Mouse (Mus musculus) midbrain, postnatal 0 days (tissue): ENCODE measurements at regions not wholly inside any gene's neighbourhood (a gene's known extent, or its start where the extent isn't known, plus 50 kb on each side); places are given as distances from the start of the nearest gene placed in this dataset.

Experiments used
- ATAC-seq: fragments of 200-750 bp; cut with Nextera tagmentation; 2 replicates; pipeline ENCODE4 v1.8.0; 2017; ENCODE audit warnings: moderate number of reproducible peaks, mild to moderate bottlenecking, moderate TSS enrichment, moderate library complexity; ENCODE audit not compliant: low FRiP score
- DNase-seq: peaks from one replicate; pipeline ENCODE4 v3.0.0-alpha.2; 2015; ENCODE audit warnings: low spot score
- H3K27ac ChIP-seq: fragments of 300-500 bp; sonication (generic); 2 replicates; pipeline ENCODE4 v1.5.1; 2014; ENCODE audit warnings: low read depth, mild to moderate bottlenecking, low read length, mixed read lengths
- H3K27me3 ChIP-seq: fragments of 300-500 bp; sonication (generic); 2 replicates; pipeline ENCODE4 v1.6.1; 2014; ENCODE audit warnings: low read length, control low read depth, mixed read lengths; ENCODE audit not compliant: insufficient read depth
- H3K36me3 ChIP-seq: fragments of 300-500 bp; sonication (generic); 2 replicates; pipeline ENCODE4 v1.6.1; 2014; ENCODE audit warnings: low read length, control low read depth, mixed read lengths; ENCODE audit not compliant: insufficient read depth
- H3K4me1 ChIP-seq: fragments of 300-500 bp; sonication (generic); 2 replicates; pipeline ENCODE4 v1.6.1; 2014; ENCODE audit warnings: mild to moderate bottlenecking, control low read depth, antibody characterized with exemption, low read length, mixed read lengths; ENCODE audit not compliant: insufficient read depth
- H3K4me2 ChIP-seq: fragments of 300-500 bp; sonication (generic); 2 replicates; pipeline ENCODE4 v1.6.1; 2014; ENCODE audit warnings: low read depth, mild to moderate bottlenecking, low read length, mixed read lengths; ENCODE audit not compliant: poor library complexity, severe bottlenecking
- H3K4me3 ChIP-seq: fragments of 300-500 bp; sonication (generic); 2 replicates; pipeline ENCODE4 v1.5.1; 2014; ENCODE audit warnings: low read depth, mild to moderate bottlenecking, low read length, moderate library complexity
- H3K9ac ChIP-seq: fragments of 300-500 bp; sonication (generic); replicated peaks from 2 replicates; pipeline ENCODE4 v1.6.1; 2014; ENCODE audit warnings: mild to moderate bottlenecking, low read length, moderate library complexity, mixed read lengths; ENCODE audit not compliant: poor library complexity, severe bottlenecking
- H3K9me3 ChIP-seq: fragments of 300-500 bp; sonication (generic); 2 replicates; pipeline ENCODE4 v1.6.1; 2016; ENCODE audit warnings: low read length, control low read depth
- CTCF ChIP-seq: IDR thresholded peaks from 2 replicates; pipeline ENCODE4 v1.5.1; 2016; ENCODE audit warnings: antibody characterized with exemption, mild to moderate bottlenecking
- WGBS: fragments of 180-500 bp; shearing (Covaris S2); extraction: QIAGEN DNeasy Blood & Tissue Kit; methylation state at CpG from one replicate; pipeline ENCODE4 v1.1.7; 2014; 5-methylcytosine and 5-hydroxymethylcytosine counted together

- ATAC-seq: no peak
- WGBS: 56% methylated on average over 6 of the region's 6 CpGs
- peak; percentile 21 for DNase-seq
Measured at GRCm38 (mm10) chr4:90964658-90965057, 435.9 kb downstream of the Elavl2 start.

GRCm38 (mm10) chr4:90943687-90944385 is 456.7 kb downstream of the Elavl2 start:
- DNase-seq (no peak), ATAC-seq (no peak)
- WGBS: 50% methylated on average over 4 of the region's 4 CpGs

More at GRCm38 (mm10) chr4:90964658-90965057, 435.9 kb downstream of the Elavl2 start:
- H3K27me3 ChIP-seq: no peaks in the 10 kb centered on the region
- TF ChIP-seq CTCF: no peak
- H3K4me3 ChIP-seq: no peak overlapping the region
- no peak overlapping the region for H3K4me2 ChIP-seq
- H3K36me3 ChIP-seq: no peaks in the 10 kb centered on the region
- no peaks in the 10 kb centered on the region for H3K9me3 ChIP-seq
- H3K9ac ChIP-seq: no peak overlapping the region
- H3K4me1 ChIP-seq: no peaks in the 10 kb centered on the region
- no peak overlapping the region for H3K27ac ChIP-seq

GRCm38 (mm10) chr4:90917312-90918107 is 483.1 kb downstream of the Elavl2 start:
- TF ChIP-seq CTCF: no peak
- WGBS: 83% methylated on average over 6 of the region's 6 CpGs
- Histone ChIP-seq H3K4me2 (no peak overlapping the region), H3K36me3 (no peaks in the 10 kb centered on the region), H3K4me1 (no peaks in the 10 kb centered on the region), H3K4me3 (no peak overlapping the region), H3K9ac (no peak overlapping the region), H3K9me3 (no peaks in the 10 kb centered on the region), H3K27me3 (no peaks in the 10 kb centered on the region), H3K27ac (no peak overlapping the region)
- DNase-seq: peak; percentile 85
- ATAC-seq: peak; percentile 7; the same call in 1 of the 2 replicates

More at GRCm38 (mm10) chr4:90943687-90944385, 456.7 kb downstream of the Elavl2 start:
- H3K9me3 ChIP-seq: no peaks in the 10 kb centered on the region
- no peak overlapping the region for H3K4me2 ChIP-seq
- H3K36me3 ChIP-seq: no peaks in the 10 kb centered on the region
- H3K9ac ChIP-seq: no peak overlapping the region
- no peak overlapping the region for H3K27ac ChIP-seq
- H3K4me1 ChIP-seq: no peaks in the 10 kb centered on the region
- H3K4me3 ChIP-seq: no peak overlapping the region
- TF ChIP-seq CTCF: no peak
- no peaks in the 10 kb centered on the region for H3K27me3 ChIP-seq

GRCm38 (mm10) chr4:90906311-90906710 is 494.3 kb downstream of the Elavl2 start:
- Histone ChIP-seq H3K4me3 (no peak overlapping the region), H3K9ac (no peak overlapping the region), H3K27ac (no peak overlapping the region), H3K27me3 (no peaks in the 10 kb centered on the region), H3K4me2 (no peak overlapping the region), H3K4me1 (no peaks in the 10 kb centered on the region), H3K36me3 (no peaks in the 10 kb centered on the region), H3K9me3 (no peaks in the 10 kb centered on the region)
- WGBS: 96% methylated on average over 1 of the region's 1 CpGs
- peak; percentile 29 for DNase-seq
- TF ChIP-seq CTCF: no peak
- no peak for ATAC-seq

- no peaks in the 10 kb centered on the region for H3K4me1 ChIP-seq
- no peaks in the 10 kb centered on the region for H3K9me3 ChIP-seq
- no peak overlapping the region for H3K4me2 ChIP-seq
- no peak for TF ChIP-seq CTCF
- no peak overlapping the region for H3K4me3 ChIP-seq
- no peaks in the 10 kb centered on the region for H3K27me3 ChIP-seq
- no peak overlapping the region for H3K9ac ChIP-seq
- 48% methylated on average over 7 of the region's 7 CpGs for WGBS
- H3K36me3 ChIP-seq: no peaks in the 10 kb centered on the region
- DNase-seq (no peak), ATAC-seq (no peak)
- no peak overlapping the region for H3K27ac ChIP-seq
Measured at GRCm38 (mm10) chr4:90868209-90868608, 532.4 kb downstream of the Elavl2 start.

- no peaks in the 10 kb centered on the region for H3K9me3 ChIP-seq
- no peak overlapping the region for H3K4me3 ChIP-seq
- ATAC-seq (0 out of 2 replicates have a peak, but pooled peaks have one; percentile 20), DNase-seq (peak; percentile 38)
- no peak overlapping the region for H3K27ac ChIP-seq
- no peaks in the 10 kb centered on the region for H3K27me3 ChIP-seq
- H3K9ac ChIP-seq: no peak overlapping the region
- 41% methylated on average over 2 of the region's 2 CpGs for WGBS
- TF ChIP-seq CTCF: peak; percentile 61
- H3K4me1 ChIP-seq: no peaks in the 10 kb centered on the region
- H3K36me3 ChIP-seq: no peaks in the 10 kb centered on the region
- H3K4me2 ChIP-seq: no peak overlapping the region
Measured at GRCm38 (mm10) chr4:90860854-90861253, 539.7 kb downstream of the Elavl2 start.
